Mouse (Mus musculus) skeletal muscle tissue, postnatal 0 days (tissue): ENCODE data around the gene Dnajb14. TPM values are rescaled to one million over a fixed set of nuclear protein-coding genes. Genes with fewer than 3 reads are reported as not detected.

Experiments used
- polyA plus RNA-seq: library from polyadenylated mRNA; unstranded; fragments of >200 nt; fragmentation: Nextera tagmentation; extraction: Ambion mirVana; gene quantifications from 2 replicates; pipeline ENCODE4 v1.2.1, GENCODE M21; 2015

Gene Dnajb14
- polyA plus RNA-seq = 10.5 and 12.4 TPM in 2 replicates

GRCm38 (mm10) chr3:137867437-137868093 is at the start of gene Dnajb14:
Gene Dnajb14, plus strand, starts transcription at chr3:137867675.

GRCm38 (mm10) chr3:137864124-137864987 is 3.1 kb upstream of the Dnajb14 start, which contains the start of gene H2afz:
Gene H2afz, plus strand, starts transcription at chr3:137864487.

GRCm38 (mm10) chr3:137918172-137918931 is 50.9 kb downstream of the Dnajb14 start, which contains the start of gene Lamtor3:
Gene Lamtor3, plus strand, starts transcription at chr3:137918506.

Other genes with a start within 250 kb of the Dnajb14 start
- 109 and 163 TPM in 2 replicates for gene Ddit4l, start 246.1 kb upstream of the Dnajb14 start, polyA plus RNA-seq
- not detected in 2 replicates for gene Gm21962, start 196.2 kb upstream of the Dnajb14 start, polyA plus RNA-seq
- 475 and 563 TPM in 2 replicates for gene H2afz, start 3.2 kb upstream of the Dnajb14 start, polyA plus RNA-seq
- 119 and 125 TPM in 2 replicates for gene Lamtor3, start 50.8 kb downstream of the Dnajb14 start, polyA plus RNA-seq
- gene Dapp1, start 113.9 kb downstream of the Dnajb14 start, polyA plus RNA-seq = 3.9 and 5.0 TPM in 2 replicates
- gene 1110002E22Rik, start 197.4 kb downstream of the Dnajb14 start, polyA plus RNA-seq = 24.8 and 28.8 TPM in 2 replicates
- 1.5 and 2.5 TPM in 2 replicates for gene Gm5105, start 199.7 kb downstream of the Dnajb14 start, polyA plus RNA-seq